Mouse (Mus musculus) c-Kit-positive CD71-positive TER-119-positive erythroid progenitor cells, embryonic 14.5 days (primary cell): ENCODE results near the gene Mtcl1.

Experiments
- DNase-seq: peaks from one replicate; pipeline ENCODE4 v3.0.0-alpha.2; 2013; ENCODE audit warnings: low spot score

Gene Mtcl1

GRCm38 (mm10) chr17:66362287-66363016 lies 87.1 kb downstream of the Mtcl1 start:
- no peak for DNase-seq

- DNase-seq, result no peak
Measured at GRCm38 (mm10) chr17:66358026-66358978, 91.2 kb downstream of the Mtcl1 start.

- no peak for DNase-seq
Measured at GRCm38 (mm10) chr17:66357171-66358025, 92.2 kb downstream of the Mtcl1 start.

- DNase-seq, result no peak
Measured at GRCm38 (mm10) chr17:66353907-66354306, 95.6 kb downstream of the Mtcl1 start.

GRCm38 (mm10) chr17:66352847-66353643 lies 96.5 kb downstream of the Mtcl1 start:
- no peak for DNase-seq

GRCm38 (mm10) chr17:66352219-66352618 lies 97.3 kb downstream of the Mtcl1 start:
- no peak for DNase-seq

GRCm38 (mm10) chr17:66350689-66351088 lies 98.9 kb downstream of the Mtcl1 start:
- DNase-seq, result no peak

GRCm38 (mm10) chr17:66350127-66350526 lies 99.4 kb downstream of the Mtcl1 start:
- no peak for DNase-seq

GRCm38 (mm10) chr17:66346378-66346777 lies 103.2 kb downstream of the Mtcl1 start:
- no peak for DNase-seq

GRCm38 (mm10) chr17:66345680-66346079 lies 103.9 kb downstream of the Mtcl1 start:
- DNase-seq, result no peak

GRCm38 (mm10) chr17:66342932-66343331 lies 106.6 kb downstream of the Mtcl1 start:
- no peak for DNase-seq

GRCm38 (mm10) chr17:66341670-66342069 lies 107.9 kb downstream of the Mtcl1 start:
- DNase-seq, result no peak

- no peak for DNase-seq
Measured at GRCm38 (mm10) chr17:66340798-66341197, 108.8 kb downstream of the Mtcl1 start.

- no peak for DNase-seq
Measured at GRCm38 (mm10) chr17:66337929-66338328, 111.6 kb downstream of the Mtcl1 start.

GRCm38 (mm10) chr17:66335568-66335967 lies 114.0 kb downstream of the Mtcl1 start:
- no peak for DNase-seq

- no peak for DNase-seq
Measured at GRCm38 (mm10) chr17:66334894-66335293, 114.7 kb downstream of the Mtcl1 start.

GRCm38 (mm10) chr17:66331207-66331606 lies 118.3 kb downstream of the Mtcl1 start:
- DNase-seq, result no peak

GRCm38 (mm10) chr17:66326552-66327045 lies 123.0 kb downstream of the Mtcl1 start:
- no peak for DNase-seq

GRCm38 (mm10) chr17:66326204-66326545 lies 123.4 kb downstream of the Mtcl1 start:
- DNase-seq, result no peak

- no peak for DNase-seq
Measured at GRCm38 (mm10) chr17:66325440-66326203, 123.9 kb downstream of the Mtcl1 start.
